Mouse (Mus musculus): ENCODE data around the gene Mtfr1l.
A peak's percentile ranks its signal among the peaks of the same experiment; 100 is the strongest.

Gene Mtfr1l

GRCm38 (mm10) chr4:134534932-134535786, at the start of gene Mtfr1l:
Gene Mtfr1l, minus strand, starts transcription at chr4:134535387.
- DNase-seq (ENCODE audit: low spot score in 2 of 2), result peak; percentile 96

- no peak for DNase-seq (ENCODE audit: low spot score in 2 of 2)
Measured at GRCm38 (mm10) chr4:134583513-134583912, 48.3 kb upstream of the Mtfr1l start.

- no peak for DNase-seq (ENCODE audit: low spot score in 2 of 2)
Measured at GRCm38 (mm10) chr4:134581365-134581764, 46.2 kb upstream of the Mtfr1l start.

GRCm38 (mm10) chr4:134580351-134581148, 45.4 kb upstream of the Mtfr1l start:
- DNase-seq (ENCODE audit: low spot score in 2 of 2), result peak; percentile 79 to 81

GRCm38 (mm10) chr4:134579620-134580019, 44.4 kb upstream of the Mtfr1l start:
- no peak for DNase-seq (ENCODE audit: low spot score in 2 of 2)

- no peak for DNase-seq (ENCODE audit: low spot score in 2 of 2)
Measured at GRCm38 (mm10) chr4:134579212-134579611, 44.0 kb upstream of the Mtfr1l start.

GRCm38 (mm10) chr4:134578407-134578806, 43.2 kb upstream of the Mtfr1l start:
- no peak for DNase-seq (ENCODE audit: low spot score in 2 of 2)

GRCm38 (mm10) chr4:134577281-134577680, 42.1 kb upstream of the Mtfr1l start:
- DNase-seq (ENCODE audit: low spot score in 2 of 2), result no peak

GRCm38 (mm10) chr4:134575486-134575885, 40.3 kb upstream of the Mtfr1l start:
- no peak for DNase-seq (ENCODE audit: low spot score in 2 of 2)

- DNase-seq (ENCODE audit: low spot score in 2 of 2), result no peak
Measured at GRCm38 (mm10) chr4:134572449-134573300, 37.5 kb upstream of the Mtfr1l start.

GRCm38 (mm10) chr4:134570704-134571451, 35.7 kb upstream of the Mtfr1l start:
- no peak for DNase-seq (ENCODE audit: low spot score in 2 of 2)

GRCm38 (mm10) chr4:134569831-134570230, 34.6 kb upstream of the Mtfr1l start:
- DNase-seq (ENCODE audit: low spot score in 2 of 2), result no peak

GRCm38 (mm10) chr4:134569205-134569604, 34.0 kb upstream of the Mtfr1l start:
- no peak for DNase-seq (ENCODE audit: low spot score in 2 of 2)

- DNase-seq (ENCODE audit: low spot score in 2 of 2), result no peak
Measured at GRCm38 (mm10) chr4:134567377-134568226, 32.4 kb upstream of the Mtfr1l start.

- DNase-seq (ENCODE audit: low spot score in 2 of 2), result no peak
Measured at GRCm38 (mm10) chr4:134564093-134564492, 28.9 kb upstream of the Mtfr1l start.

GRCm38 (mm10) chr4:134563624-134564023, 28.4 kb upstream of the Mtfr1l start:
- no peak for DNase-seq (ENCODE audit: low spot score in 2 of 2)

- DNase-seq (ENCODE audit: low spot score in 2 of 2), result no peak
Measured at GRCm38 (mm10) chr4:134562014-134562413, 26.8 kb upstream of the Mtfr1l start.

GRCm38 (mm10) chr4:134560699-134561098, 25.5 kb upstream of the Mtfr1l start:
- no peak for DNase-seq (ENCODE audit: low spot score in 2 of 2)

- DNase-seq (ENCODE audit: low spot score in 2 of 2), result no peak
Measured at GRCm38 (mm10) chr4:134559154-134559553, 24.0 kb upstream of the Mtfr1l start.

- no peak for DNase-seq (ENCODE audit: low spot score in 2 of 2)
Measured at GRCm38 (mm10) chr4:134558570-134559113, 23.5 kb upstream of the Mtfr1l start.
